15 mouse cellular contexts compared by ENCODE assay signal in the genomic region with DNA sequence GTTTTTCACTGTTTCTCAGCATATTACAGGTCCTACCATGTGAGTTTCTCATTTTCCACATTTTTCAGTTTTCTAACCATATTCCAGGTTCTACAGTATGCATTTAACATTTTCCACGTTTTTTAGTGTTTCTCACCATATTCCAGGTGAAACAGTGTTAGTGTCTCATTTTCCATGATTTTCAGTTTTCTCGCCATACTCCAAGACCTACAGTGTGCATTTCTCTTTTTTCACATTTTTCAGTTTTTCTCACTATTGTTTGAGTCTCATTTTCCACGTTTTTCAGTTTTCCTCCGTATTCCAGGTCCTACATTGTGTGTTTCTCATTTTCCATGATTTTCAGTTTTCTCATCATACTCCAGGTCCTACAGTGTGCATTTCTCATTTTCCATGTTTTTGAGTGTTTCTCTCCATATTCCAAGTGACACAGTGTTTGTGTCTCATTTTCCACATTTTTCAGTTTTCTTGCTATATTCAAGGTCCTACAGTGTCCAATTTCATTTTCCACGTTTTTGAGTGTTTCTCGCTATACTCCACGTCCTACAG.
DNase-seq lines count a peak whose midpoint lies in the region; ATAC-seq lines count a peak whose summit lies in the region.
"Had no signal": no experiment of that assay in that cellular context is flagged by ENCODE, and none has a peak within 500 bp of the region (broad histone marks: within the 10 kb centered on the region; RNA-seq: fewer than 3 reads in every experiment).

No protein-coding gene starts in this region.

- no peaks in the 10 kb centered on the region for H3K27me3 ChIP-seq in hindbrain, embryonic 11.5 days (ENCODE audit: control insufficient read depth, insufficient read depth, low read length)
- H3K27me3 ChIP-seq in hindbrain, embryonic 16.5 days (replicated peaks; ENCODE audit: control insufficient read depth, insufficient read depth, low read length) = no peaks in the 10 kb centered on the region
- no peaks in the 10 kb centered on the region for H3K27me3 ChIP-seq in midbrain, embryonic 12.5 days
- no peaks in the 10 kb centered on the region for H3K27me3 ChIP-seq in midbrain, embryonic 13.5 days
- H3K27me3 ChIP-seq in stomach, embryonic 16.5 days (ENCODE audit: control insufficient read depth, insufficient read depth, low read length) = no peaks in the 10 kb centered on the region
- H3K27me3 ChIP-seq: liver, embryonic 12.5 days had no signal

- peak; percentile 28 for DNase-seq in hindbrain, embryonic 11.5 days (ENCODE audit: low spot score)
- DNase-seq in induced T-regulatory cell, adult 2 months (ENCODE audit: low read depth) = peak; percentile 32
- DNase-seq in ovary, postnatal 14 days (ENCODE audit: low spot score) = no peak
- DNase-seq: adrenal gland, adult 2 months; cerebellum, adult 9-11 months; heart, adult 18-20 months; kidney, adult 11 months; lung, postnatal 14 days; right cerebral cortex, adult 18-20 months; thymus, postnatal 14 days had no signal

- 76% methylated on average over 7 of the region's 7 CpGs for WGBS in hindbrain, embryonic 11.5 days
- WGBS in hindbrain, embryonic 16.5 days = 76% methylated on average over 7 of the region's 7 CpGs
- WGBS in midbrain, embryonic 12.5 days = 63% methylated on average over 7 of the region's 7 CpGs
- WGBS in midbrain, embryonic 13.5 days = 66% methylated on average over 7 of the region's 7 CpGs
- 75% methylated on average over 7 of the region's 7 CpGs for WGBS in stomach, embryonic 16.5 days

- peaks cover 25% of the 10 kb centered on the region for H3K9me3 ChIP-seq in hindbrain, embryonic 11.5 days (ENCODE audit: control insufficient read depth, low read length)
- H3K9me3 ChIP-seq in hindbrain, embryonic 16.5 days (ENCODE audit: control insufficient read depth, low read length) = peaks cover 36% of the 10 kb centered on the region
- peaks cover 65% of the 10 kb centered on the region for H3K9me3 ChIP-seq in midbrain, embryonic 12.5 days
- peaks cover 68% of the 10 kb centered on the region for H3K9me3 ChIP-seq in midbrain, embryonic 13.5 days
- peaks cover 35% of the 10 kb centered on the region for H3K9me3 ChIP-seq in stomach, embryonic 16.5 days (replicated peaks; ENCODE audit: control insufficient read depth, low read length)

- H3K9ac ChIP-seq in hindbrain, embryonic 11.5 days (ENCODE audit: low read depth, low read length) = no peak overlapping the region
- H3K9ac ChIP-seq in hindbrain, embryonic 16.5 days (ENCODE audit: low read depth, low read length) = no peak overlapping the region
- no peak overlapping the region for H3K9ac ChIP-seq in midbrain, embryonic 12.5 days (replicated peaks)
- no peak overlapping the region for H3K9ac ChIP-seq in midbrain, embryonic 13.5 days (replicated peaks)
- no peak overlapping the region for H3K9ac ChIP-seq in stomach, embryonic 16.5 days (ENCODE audit: low read length)
- H3K9ac ChIP-seq: liver, embryonic 12.5 days had no signal

- H3K4me1 ChIP-seq in hindbrain, embryonic 11.5 days (replicated peaks; ENCODE audit: control insufficient read depth, insufficient read depth, low read length) = no peaks in the 10 kb centered on the region
- no peaks in the 10 kb centered on the region for H3K4me1 ChIP-seq in hindbrain, embryonic 16.5 days (ENCODE audit: control insufficient read depth, insufficient read depth, low read depth, low read length)
- no peaks in the 10 kb centered on the region for H3K4me1 ChIP-seq in midbrain, embryonic 12.5 days
- H3K4me1 ChIP-seq in midbrain, embryonic 13.5 days (replicated peaks) = no peaks in the 10 kb centered on the region
- no peaks in the 10 kb centered on the region for H3K4me1 ChIP-seq in stomach, embryonic 16.5 days (ENCODE audit: control insufficient read depth, insufficient read depth, low read length)
- H3K4me1 ChIP-seq: liver, embryonic 12.5 days had no signal

- H3K27ac ChIP-seq in hindbrain, embryonic 11.5 days (ENCODE audit: low read depth, low read length) = no peak overlapping the region
- H3K27ac ChIP-seq in hindbrain, embryonic 16.5 days (ENCODE audit: low read depth, low read length) = no peak overlapping the region
- no peak overlapping the region for H3K27ac ChIP-seq in midbrain, embryonic 12.5 days (replicated peaks)
- H3K27ac ChIP-seq in midbrain, embryonic 13.5 days = no peak overlapping the region
- H3K27ac ChIP-seq in stomach, embryonic 16.5 days (ENCODE audit: low read length) = no peak overlapping the region
- H3K27ac ChIP-seq: liver, embryonic 12.5 days had no signal

- H3K36me3 ChIP-seq in hindbrain, embryonic 11.5 days (ENCODE audit: control insufficient read depth, insufficient read depth, low read length) = no peaks in the 10 kb centered on the region
- no peaks in the 10 kb centered on the region for H3K36me3 ChIP-seq in hindbrain, embryonic 16.5 days (ENCODE audit: control insufficient read depth, insufficient read depth, low read length)
- H3K36me3 ChIP-seq in midbrain, embryonic 12.5 days = 0 out of 2 replicates have a peak, but pooled peaks cover 3% of the 10 kb centered on the region
- H3K36me3 ChIP-seq in midbrain, embryonic 13.5 days = no peaks in the 10 kb centered on the region
- no peaks in the 10 kb centered on the region for H3K36me3 ChIP-seq in stomach, embryonic 16.5 days (ENCODE audit: control insufficient read depth, insufficient read depth, low read length)
- H3K36me3 ChIP-seq: liver, embryonic 12.5 days had no signal

- ATAC-seq in hindbrain, embryonic 11.5 days (ENCODE audit: low FRiP score) = peak; percentile 76
- no peak for ATAC-seq in hindbrain, embryonic 16.5 days
- ATAC-seq in midbrain, embryonic 12.5 days (ENCODE audit: low FRiP score, low read depth) = peak; percentile 56; the same call in 1 of the 2 replicates
- ATAC-seq in midbrain, embryonic 13.5 days = no peak
- ATAC-seq in stomach, embryonic 16.5 days (ENCODE audit: insufficient read depth, low FRiP score) = peak; percentile 72; the same call in 1 of the 2 replicates
- ATAC-seq: liver, embryonic 12.5 days had no signal

- H3K4me3 ChIP-seq in hindbrain, embryonic 11.5 days (ENCODE audit: low read depth, low read length) = no peak overlapping the region
- H3K4me3 ChIP-seq in hindbrain, embryonic 16.5 days (ENCODE audit: low read length) = no peak overlapping the region
- no peak overlapping the region for H3K4me3 ChIP-seq in midbrain, embryonic 12.5 days
- no peak overlapping the region for H3K4me3 ChIP-seq in midbrain, embryonic 13.5 days (replicated peaks)
- H3K4me3 ChIP-seq in stomach, embryonic 16.5 days (replicated peaks; ENCODE audit: low read length) = no peak overlapping the region
- H3K4me3 ChIP-seq: liver, embryonic 12.5 days had no signal

- no peak overlapping the region for H3K4me2 ChIP-seq in hindbrain, embryonic 11.5 days (replicated peaks; ENCODE audit: low read depth, low read length)
- no peak overlapping the region for H3K4me2 ChIP-seq in hindbrain, embryonic 16.5 days (ENCODE audit: low read length)
- H3K4me2 ChIP-seq in midbrain, embryonic 12.5 days (replicated peaks) = no peak overlapping the region
- no peak overlapping the region for H3K4me2 ChIP-seq in midbrain, embryonic 13.5 days (replicated peaks)
- H3K4me2 ChIP-seq in stomach, embryonic 16.5 days (ENCODE audit: low read depth, low read length) = no peak overlapping the region
- H3K4me2 ChIP-seq: liver, embryonic 12.5 days had no signal

Comparison
In these comparisons a context has a peak if more than half of its experiments do, and no peak if none do; other contexts are left out.
1. ATAC-seq: peak in hindbrain, embryonic 11.5 days (single experiment), midbrain, embryonic 12.5 days (single experiment) and stomach, embryonic 16.5 days (single experiment); none in hindbrain, embryonic 16.5 days (single experiment) and midbrain, embryonic 13.5 days (single experiment).